Mouse (Mus musculus) olfactory bulb, adult 2 months (tissue): Measurements from ENCODE around the gene Man2b1. TPM values are rescaled to one million over a fixed set of nuclear protein-coding genes. Genes with fewer than 3 reads are reported as not detected.
A peak's percentile ranks its signal among the peaks of the same experiment; 100 is the strongest.

Experiments used
- H3K27ac ChIP-seq: fragments of 200-500 bp; 2 replicates; pipeline ENCODE4 v1.5.1; 2012; ENCODE audit warnings: low read depth, low read length; ENCODE audit not compliant: insufficient read depth
- H3K4me1 ChIP-seq: fragments of 200-500 bp; 2 replicates; pipeline ENCODE4 v1.6.1; 2012; ENCODE audit warnings: low read length; ENCODE audit not compliant: control insufficient read depth, insufficient read depth
- H3K4me3 ChIP-seq: fragments of 200-500 bp; 2 replicates; pipeline ENCODE4 v1.5.1; 2012; ENCODE audit warnings: mild to moderate bottlenecking, low read depth, low read length, moderate library complexity; ENCODE audit not compliant: insufficient read depth
- CTCF ChIP-seq: fragments of 200-500 bp; IDR thresholded peaks from 2 replicates; pipeline ENCODE4 v1.5.1; 2012; ENCODE audit warnings: low read depth, mild to moderate bottlenecking, low read length, moderate library complexity; ENCODE audit not compliant: insufficient read depth
- POLR2A ChIP-seq: fragments of 200-500 bp; IDR thresholded peaks from 2 replicates; pipeline ENCODE4 v1.6.1; 2012; ENCODE audit warnings: mild to moderate bottlenecking, low read depth, low read length, moderate library complexity; ENCODE audit not compliant: insufficient read depth
- WGBS: fragments of 180-500 bp; shearing (Covaris S2); methylation state at CpG from one replicate; pipeline ENCODE4 v1.1.7; 2018; 5-methylcytosine and 5-hydroxymethylcytosine counted together
- polyA plus RNA-seq: library from polyadenylated mRNA; stranded (reverse); fragments of >200 nt; gene quantifications from 2 replicates; pipeline ENCODE4 v1.2.4, GENCODE M21; 2012; ENCODE audit warnings: low replicate concordance; ENCODE audit not compliant: missing spikeins, insufficient read depth, insufficient read length

The Man2b1 gene
- polyA plus RNA-seq, 1 experiment = 98.2 TPM

DNA sequence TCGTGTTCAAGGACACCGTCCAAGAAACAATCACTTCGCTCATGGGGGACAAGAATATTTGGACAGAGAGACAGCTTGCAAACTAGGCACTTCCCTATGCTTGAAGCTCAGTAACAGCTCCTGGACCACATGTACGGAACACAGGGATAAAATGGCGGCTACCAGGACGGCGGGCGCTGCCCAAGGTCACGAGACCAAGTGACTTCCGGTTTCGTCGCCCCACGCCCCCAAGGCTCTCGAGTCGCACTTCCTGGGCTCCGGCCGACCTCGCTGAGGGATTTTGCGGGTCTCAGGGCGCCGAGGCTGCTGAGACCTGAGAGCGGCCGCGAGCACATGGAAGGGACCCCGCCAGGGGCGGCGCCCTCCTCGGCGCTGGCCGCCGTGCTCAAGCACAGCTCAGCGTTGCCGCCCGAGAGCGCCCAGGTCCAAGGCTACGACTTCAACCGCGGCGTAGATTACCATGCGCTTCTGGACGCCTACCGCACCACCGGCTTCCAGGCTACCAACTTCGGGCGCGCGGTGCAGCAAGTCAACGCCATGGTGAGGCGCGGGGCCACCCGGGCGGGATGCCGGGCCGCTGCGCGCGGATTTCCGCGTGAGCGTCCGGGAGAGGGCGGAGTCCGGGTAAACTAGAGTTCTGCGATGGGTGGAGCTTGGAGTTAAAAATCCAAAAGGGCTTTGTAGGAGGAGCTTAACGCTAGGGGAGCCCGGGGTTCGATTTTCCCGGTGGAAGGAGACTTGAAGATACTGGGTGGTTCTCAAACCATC is 11.4 kb upstream of the Man2b1 start, which contains the start of gene Dhps:
TSS of gene Dhps (plus strand) at position 244 of the 768 bp plus-strand sequence.
- peak within 1 kb of the TSS; percentile 78 for H3K27ac ChIP-seq
- TF ChIP-seq CTCF (0 out of 2 replicates have a peak, but pooled peaks have one; percentile 19), POLR2A (peak; percentile 56)
- H3K4me3 ChIP-seq = peak within 1 kb of the TSS; percentile 80
- WGBS = under 1% methylated on average over 68 of the region's 68 CpGs
- H3K4me1 ChIP-seq = peaks cover 10% of the 10 kb centered on the region

DNA sequence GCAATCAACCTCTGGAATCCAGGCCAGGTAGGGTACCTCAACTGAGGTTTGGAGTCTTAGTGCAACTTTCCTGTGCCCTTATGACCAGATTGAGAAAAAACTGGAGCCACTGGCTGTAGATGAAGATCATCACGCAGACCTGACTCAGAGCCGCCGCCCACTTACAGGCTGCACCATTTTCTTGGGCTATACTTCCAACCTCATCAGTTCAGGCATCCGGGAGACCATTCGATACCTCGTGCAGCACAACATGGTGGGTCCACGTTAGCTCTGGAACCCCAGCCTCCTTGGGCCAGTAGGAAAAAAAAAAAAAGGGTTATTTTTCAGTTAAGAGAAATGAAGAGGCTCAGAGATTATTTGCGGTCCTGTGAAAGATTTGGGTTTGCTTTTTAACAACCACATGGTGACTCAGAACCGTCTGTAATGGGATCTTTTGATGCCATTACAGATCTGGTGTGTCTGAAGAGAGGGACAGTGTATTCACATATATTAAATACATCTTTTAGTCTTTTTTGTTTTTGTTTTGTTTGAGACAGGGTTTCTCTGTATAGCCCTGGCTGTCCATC is 10.6 kb upstream of the Man2b1 start:
- WGBS = 20% methylated on average over 9 of the region's 9 CpGs
- TF ChIP-seq CTCF = no peak
- TF ChIP-seq POLR2A = no peak

DNA sequence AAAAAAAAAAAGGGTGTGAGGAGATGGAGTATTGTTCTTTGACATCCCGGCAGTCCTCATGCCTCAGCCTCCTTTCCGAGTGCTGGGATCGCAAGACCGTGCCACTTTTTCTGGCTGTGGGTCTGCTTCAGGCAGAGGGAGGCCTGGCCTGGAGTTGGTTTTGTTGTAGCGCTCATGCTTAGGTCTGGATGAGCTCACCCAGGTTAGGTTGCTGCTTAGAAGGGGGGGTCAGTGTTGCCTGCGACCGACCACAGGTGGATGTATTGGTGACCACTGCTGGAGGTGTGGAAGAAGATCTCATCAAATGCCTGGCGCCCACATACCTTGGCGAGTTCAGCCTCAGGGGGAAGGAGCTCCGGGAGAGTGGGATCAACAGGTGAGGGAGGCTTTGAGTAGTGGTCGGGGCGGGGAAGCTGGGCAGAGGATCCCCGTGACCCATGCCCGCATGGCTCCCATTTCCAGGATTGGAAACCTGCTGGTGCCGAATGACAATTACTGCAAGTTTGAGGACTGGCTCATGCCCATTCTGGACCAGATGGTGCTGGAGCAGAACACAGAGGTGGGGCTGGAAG is 9.9 kb upstream of the Man2b1 start:
- H3K4me1 ChIP-seq = peaks cover 10% of the 10 kb centered on the region
- H3K27ac ChIP-seq = no peak overlapping the region
- WGBS = 91% methylated on average over 15 of the region's 15 CpGs
- no peak overlapping the region for H3K4me3 ChIP-seq
- TF ChIP-seq POLR2A = no peak
- no peak for TF ChIP-seq CTCF

More for the DNA sequence above, 10.6 kb upstream of the Man2b1 start:
- Histone ChIP-seq H3K4me1 (peaks cover 10% of the 10 kb centered on the region), H3K4me3 (peak overlapping the region; percentile 80), H3K27ac (no peak overlapping the region; the same call in 1 of the 2 replicates)

DNA sequence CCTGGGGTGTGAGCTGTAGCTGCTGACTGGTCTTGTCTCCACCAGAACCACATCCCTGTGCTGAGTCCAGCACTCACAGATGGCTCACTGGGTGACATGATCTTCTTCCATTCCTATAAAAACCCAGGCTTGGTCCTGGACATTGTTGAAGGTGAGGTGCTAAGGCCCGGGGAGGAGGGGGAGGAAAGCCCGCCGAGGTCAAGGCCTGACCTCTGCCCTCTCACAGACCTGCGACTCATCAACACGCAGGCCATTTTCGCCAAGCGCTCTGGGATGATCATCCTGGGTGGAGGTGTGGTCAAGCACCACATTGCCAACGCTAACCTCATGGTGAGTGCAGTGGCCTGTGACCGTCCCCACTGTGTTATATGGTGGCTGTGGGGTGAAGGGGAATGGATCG is 8.9 kb upstream of the Man2b1 start:
- Histone ChIP-seq H3K27ac (no peak overlapping the region), H3K4me3 (no peak overlapping the region), H3K4me1 (peaks cover 10% of the 10 kb centered on the region)
- TF ChIP-seq CTCF (no peak), POLR2A (no peak)
- WGBS = 90% methylated on average over 10 of the region's 10 CpGs

DNA sequence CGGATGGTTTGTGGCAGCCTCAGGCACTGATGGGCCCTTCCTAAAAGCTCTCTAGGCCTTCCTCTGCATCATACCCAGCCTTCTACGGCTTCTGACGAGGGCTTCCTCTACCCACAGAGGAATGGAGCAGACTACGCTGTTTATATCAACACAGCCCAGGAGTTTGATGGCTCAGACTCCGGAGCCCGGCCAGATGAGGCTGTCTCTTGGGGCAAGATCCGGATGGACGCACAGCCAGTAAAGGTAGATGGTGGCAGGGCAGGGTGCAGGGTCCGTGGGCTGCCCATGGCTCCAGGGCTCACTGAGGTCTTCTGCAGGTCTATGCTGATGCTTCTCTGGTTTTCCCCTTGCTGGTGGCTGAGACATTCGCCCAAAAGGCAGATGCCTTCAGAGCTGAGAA is 8.5 kb upstream of the Man2b1 start:
- WGBS = 96% methylated on average over 10 of the region's 10 CpGs
- no peak for TF ChIP-seq POLR2A
- TF ChIP-seq CTCF = no peak

DNA sequence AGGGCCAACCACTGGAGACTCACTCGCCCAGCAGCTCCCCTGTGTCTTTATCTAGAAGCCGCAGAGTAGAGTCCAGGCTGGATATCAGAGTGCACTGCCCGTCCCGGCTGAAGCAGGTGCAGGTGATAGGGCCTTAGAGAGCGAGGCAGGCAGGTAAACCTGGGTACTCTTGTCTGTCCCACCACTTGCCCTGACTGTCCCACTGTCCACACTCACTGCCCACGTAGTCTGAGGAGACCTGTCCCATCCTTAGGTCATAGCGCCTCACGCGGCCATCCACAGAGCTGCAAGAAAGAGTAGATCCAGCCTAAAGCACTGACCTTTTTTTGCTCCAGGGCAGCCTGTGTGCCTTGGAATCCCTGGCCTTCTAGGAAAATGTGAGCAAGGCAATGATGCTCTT is 7.1 kb upstream of the Man2b1 start:
- H3K4me1 ChIP-seq = peaks cover 16% of the 10 kb centered on the region
- H3K4me3 ChIP-seq = no peak overlapping the region
- TF ChIP-seq POLR2A = no peak
- TF ChIP-seq CTCF = 0 out of 2 replicates have a peak, but pooled peaks have one; percentile 5
- no peak overlapping the region for H3K27ac ChIP-seq
- 74% methylated on average over 9 of the region's 9 CpGs for WGBS

More for the DNA sequence above, 8.5 kb upstream of the Man2b1 start:
- H3K4me1 ChIP-seq = peaks cover 13% of the 10 kb centered on the region
- H3K27ac ChIP-seq = no peak overlapping the region
- H3K4me3 ChIP-seq = no peak overlapping the region

DNA sequence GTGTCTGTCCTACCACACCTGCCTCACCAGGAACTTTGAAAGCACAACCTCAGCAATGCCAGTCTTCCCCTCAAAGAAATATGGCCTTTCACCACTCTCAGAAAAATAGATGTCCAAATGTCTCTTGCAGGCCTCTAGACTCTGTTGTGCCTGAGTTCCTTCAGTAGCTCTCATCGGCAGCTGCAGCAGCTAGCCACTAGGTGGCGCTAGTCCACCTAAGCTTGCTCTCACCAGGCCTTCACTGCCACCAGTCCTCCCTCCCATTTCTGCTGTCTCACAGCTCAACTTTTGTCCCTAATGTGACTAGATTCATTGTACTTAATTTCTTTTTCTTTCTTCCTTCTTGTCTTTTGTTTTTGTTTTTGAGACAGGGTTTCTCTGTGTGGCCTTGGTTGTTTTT is 6.1 kb upstream of the Man2b1 start:
- Histone ChIP-seq H3K4me3 (no peak overlapping the region), H3K27ac (no peak overlapping the region), H3K4me1 (peaks cover 25% of the 10 kb centered on the region)
- 0% methylated on average over 2 of the region's 2 CpGs for WGBS
- TF ChIP-seq POLR2A = no peak
- peak; percentile 57 for TF ChIP-seq CTCF

DNA sequence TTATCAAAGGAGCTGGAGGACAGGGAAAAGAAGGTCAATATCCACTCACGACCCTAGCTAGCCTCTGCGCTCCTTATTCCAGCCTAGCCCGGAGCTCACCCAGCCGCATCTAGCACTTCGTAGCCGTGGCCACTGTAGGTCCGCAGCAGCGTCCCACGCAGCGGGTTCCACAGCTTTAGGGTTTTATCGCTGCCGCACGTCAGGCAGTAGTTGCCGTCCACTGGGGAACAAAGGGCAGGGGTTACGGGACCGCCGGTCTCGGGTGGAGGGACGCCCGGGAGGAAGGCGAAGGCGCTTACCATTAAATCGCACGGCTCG is 2.9 kb upstream of the Man2b1 start:
- H3K4me1 ChIP-seq = peaks cover 22% of the 10 kb centered on the region
- WGBS = under 1% methylated on average over 25 of the region's 25 CpGs
- H3K4me3 ChIP-seq = peak overlapping the region; percentile 70
- 0 out of 2 replicates have a peak overlapping the region, but pooled peaks have one; percentile 55 for H3K27ac ChIP-seq
- no peak for TF ChIP-seq POLR2A
- TF ChIP-seq CTCF = no peak
